Mouse (Mus musculus): Measurements from ENCODE around the gene Abca7. TPM values are rescaled to one million over a fixed set of nuclear protein-coding genes. Genes with fewer than 3 reads are reported as not detected.
A peak's percentile ranks its signal among the peaks of the same experiment; 100 is the strongest.
"Not testable (repeated sequence)": the region's sequence is repeated elsewhere in the genome, so short reads cannot be mapped to it uniquely, and the experiment has no call there.

The Abca7 gene
- total RNA-seq, 2 experiments from 2014 or later, result 7.2 to 8.1 TPM

DNA sequence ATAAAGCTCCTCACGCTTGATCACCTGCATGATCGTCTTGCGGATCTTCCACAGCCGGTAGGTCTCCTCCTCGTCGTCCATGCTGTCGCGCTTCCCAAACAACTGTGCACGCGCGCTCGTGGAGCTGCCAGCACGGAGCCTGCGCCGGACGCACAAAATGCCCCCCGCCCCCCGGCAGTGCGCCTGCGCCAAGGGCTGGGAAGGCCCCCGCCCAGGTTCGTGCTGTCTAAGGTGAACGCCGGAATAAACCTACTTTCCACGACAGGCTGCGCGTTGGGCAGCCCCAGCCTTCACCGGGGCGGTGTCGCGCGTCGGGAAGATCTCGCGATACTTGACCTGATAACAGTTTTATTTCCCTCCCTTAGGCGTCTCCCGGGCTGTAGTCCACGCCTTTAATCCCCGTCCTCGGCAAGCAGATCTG lies 43.3 kb downstream of the Abca7 start, which contains the start of gene Polr2e:
Gene Polr2e (minus strand): TSS at position 237 of the 421 bp plus-strand sequence.
- DNase-seq, result peak; percentile 97
- intact Hi-C loops (cut with DNase I), result loop anchor here (5.0 kb wide), 1 partner anchor 47 kb away; no protein-coding TSS in a partner anchor

DNA sequence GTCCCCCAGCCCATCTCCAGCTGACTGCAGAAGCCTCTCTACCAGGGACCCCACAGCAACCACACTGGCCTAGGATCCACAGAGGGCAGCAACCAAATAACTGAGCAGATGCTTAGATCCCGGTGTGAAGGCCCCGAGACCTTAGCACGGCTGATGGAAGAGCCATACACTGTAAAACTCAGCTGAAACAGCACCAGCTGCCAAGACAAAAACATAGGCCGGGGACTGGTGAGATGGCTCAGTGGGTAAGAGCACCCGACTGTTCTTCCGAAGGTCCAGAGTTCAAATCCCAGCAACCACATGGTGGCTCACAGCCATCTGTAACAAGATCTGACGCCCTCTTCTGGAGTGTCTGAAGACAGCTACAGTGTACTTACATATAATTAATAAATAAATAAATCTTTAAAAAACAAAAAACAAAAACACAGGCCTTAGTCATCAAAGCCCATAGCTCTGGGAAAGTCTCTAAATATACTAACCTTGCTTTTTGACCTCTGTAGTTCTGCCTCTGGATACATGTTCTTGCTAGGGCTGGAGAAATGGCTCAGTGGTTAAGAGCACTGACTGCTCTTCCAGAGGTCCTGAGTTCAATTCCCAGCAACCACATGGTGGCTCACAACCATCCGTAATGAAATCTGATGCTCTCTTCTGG lies 45.2 kb downstream of the Abca7 start:
- intact Hi-C loops (cut with DNase I); DNase-seq: not testable (repeated sequence)

DNA sequence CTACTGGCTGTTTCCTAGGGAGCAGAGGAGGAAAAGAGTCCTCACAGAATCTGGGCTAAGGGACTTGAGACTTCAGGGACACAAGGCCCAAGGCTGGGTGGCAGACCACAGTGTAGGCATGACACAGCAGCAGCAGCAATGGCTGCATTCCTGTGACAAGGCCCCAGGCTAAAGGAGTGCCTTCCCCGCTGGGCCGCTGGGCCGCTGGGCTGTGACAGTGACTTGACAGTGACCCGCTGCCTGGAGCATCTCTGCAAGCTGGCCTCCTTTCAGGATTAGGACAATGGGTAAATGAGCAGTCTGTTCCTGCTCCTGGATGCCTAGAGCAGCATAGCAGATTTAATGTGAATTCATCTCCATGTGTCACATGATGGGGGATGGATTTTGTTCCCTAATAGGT lies 47.8 kb downstream of the Abca7 start:
- DNase-seq, result no peak
- intact Hi-C loops (cut with DNase I), result no loop called here

DNA sequence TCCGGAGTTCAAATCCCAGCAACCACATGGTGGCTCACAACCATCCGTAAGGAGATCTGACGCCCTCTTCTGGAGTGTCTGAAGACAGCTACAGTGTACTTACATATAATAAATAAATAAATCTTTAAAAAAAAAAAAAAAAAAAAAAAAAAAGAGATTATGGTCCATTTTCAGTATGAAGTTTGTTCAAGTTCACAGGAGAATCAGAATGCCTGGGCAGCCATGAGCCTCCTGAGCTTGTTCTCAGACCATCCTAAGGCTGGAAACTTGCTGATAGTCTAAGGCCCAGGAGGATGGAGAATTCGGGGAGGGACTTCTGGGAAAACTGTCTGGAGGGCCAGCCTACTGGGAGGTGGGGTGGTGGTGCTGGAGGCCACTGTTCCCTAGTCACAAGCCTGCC lies 49.1 kb downstream of the Abca7 start:
- DNase-seq; intact Hi-C loops (cut with DNase I): not testable (repeated sequence)

DNA sequence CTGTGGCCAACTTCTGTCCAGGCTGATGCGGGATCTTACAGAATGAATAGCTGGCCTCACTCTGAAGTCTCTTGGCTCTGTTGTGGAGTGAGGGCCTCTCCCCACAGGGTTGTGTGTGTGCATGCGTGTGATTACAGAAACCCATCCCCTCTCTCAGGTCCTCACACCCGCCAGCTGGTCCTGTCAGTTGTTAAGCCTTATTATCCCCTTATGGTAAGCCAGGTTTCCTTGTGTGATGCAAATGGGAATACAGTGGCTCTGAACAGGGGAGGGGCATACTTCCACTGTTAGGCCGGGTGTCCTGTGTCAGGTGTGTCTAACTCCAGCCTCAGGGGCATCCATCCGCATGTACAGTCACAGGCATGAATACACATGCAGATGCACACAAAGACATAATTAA lies 49.5 kb downstream of the Abca7 start:
- intact Hi-C loops (cut with DNase I), result no loop called here
- DNase-seq, result no peak

DNA sequence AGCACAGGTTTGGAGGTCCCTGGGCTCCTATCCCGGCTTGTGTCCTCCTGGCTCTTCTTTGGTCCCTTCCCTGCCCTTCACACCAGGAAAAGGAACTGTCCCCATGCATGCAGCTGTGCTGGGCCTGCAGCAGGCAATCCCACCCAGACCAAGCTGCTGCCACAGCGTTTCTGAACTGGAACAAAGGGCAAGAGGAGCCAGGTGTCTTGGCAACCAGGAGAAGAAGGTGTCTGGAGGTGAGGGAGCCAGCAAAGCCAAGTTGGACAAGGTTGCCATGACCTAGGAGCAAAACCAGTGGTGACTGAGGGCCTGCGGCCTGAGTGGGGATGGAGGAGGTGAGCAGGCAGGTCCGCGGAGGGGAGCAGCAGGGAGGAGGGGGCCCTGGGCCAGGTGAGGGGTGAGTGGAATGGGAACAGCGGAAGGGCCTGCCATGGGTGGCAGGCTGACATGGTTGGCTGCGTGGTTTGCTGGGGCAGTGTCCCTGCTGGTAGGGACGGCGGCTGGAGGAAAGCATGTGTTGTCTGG lies 50.8 kb downstream of the Abca7 start, which contains the start of gene Gpx4:
Gene Gpx4 (plus strand): TSS at position 126 of the 525 bp plus-strand sequence.
- intact Hi-C loops (cut with DNase I), result no loop called here
- DNase-seq, result no peak

DNA sequence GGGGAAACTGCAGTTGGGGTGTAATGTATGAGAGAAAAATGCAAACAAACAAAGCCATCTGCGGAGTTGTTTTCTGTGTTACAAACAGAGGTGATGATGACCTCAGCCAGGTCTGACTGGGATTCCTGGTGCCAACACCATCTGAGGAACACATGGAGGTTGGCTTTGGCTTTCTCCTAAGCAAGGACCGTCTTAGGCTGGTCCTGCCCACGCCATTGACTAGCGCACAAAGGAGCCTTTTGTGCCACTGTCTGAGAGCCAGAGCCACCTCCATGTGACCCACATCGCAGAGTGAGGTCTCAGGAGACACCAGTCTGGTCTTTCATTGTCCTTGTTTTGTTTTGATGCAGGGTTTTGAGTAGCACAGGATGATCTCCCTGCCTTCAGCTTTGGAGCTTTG lies 52.1 kb downstream of the Abca7 start:
- intact Hi-C loops (cut with DNase I), result no loop called here
- DNase-seq, result no peak

DNA sequence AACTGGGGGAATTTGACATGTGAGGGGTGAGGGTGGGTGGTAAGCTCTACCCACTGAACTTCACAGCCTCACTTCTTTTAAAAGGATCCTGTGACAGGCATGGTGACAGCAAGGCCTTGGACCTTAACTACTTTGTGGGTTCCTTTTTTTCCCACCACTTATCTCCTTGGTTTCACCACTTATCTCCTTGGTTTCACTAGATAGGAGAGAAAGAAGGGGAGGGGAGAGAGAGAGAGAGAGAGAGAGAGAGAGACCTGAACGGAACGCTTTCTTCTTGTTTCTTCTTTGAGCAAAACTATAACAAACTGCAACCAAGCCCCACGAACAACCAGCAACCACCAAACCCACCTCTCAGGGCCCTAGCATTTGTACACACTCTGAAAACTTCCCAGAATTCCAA lies 52.5 kb downstream of the Abca7 start:
- DNase-seq, result no peak
- intact Hi-C loops (cut with DNase I), result no loop called here

DNA sequence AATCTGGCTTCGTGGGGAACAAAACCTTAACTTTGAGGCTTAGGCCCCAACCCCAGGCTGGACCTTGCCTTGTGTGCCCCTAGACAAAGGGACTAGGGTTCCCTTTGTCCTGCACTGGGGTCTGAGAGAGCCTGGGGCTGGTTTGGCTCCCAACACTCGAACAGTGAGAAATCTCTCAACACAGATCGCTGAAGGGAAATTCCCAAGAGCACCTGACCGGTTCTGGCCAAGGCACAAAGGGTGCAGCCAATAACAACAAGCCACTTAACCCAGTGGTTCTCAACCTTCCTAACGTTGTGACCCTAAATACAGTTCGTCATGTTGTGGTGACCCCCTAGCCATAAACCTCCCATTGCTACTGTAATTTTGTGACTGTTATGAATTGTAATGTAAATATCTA lies 54.0 kb downstream of the Abca7 start:
- DNase-seq, result no peak

DNA sequence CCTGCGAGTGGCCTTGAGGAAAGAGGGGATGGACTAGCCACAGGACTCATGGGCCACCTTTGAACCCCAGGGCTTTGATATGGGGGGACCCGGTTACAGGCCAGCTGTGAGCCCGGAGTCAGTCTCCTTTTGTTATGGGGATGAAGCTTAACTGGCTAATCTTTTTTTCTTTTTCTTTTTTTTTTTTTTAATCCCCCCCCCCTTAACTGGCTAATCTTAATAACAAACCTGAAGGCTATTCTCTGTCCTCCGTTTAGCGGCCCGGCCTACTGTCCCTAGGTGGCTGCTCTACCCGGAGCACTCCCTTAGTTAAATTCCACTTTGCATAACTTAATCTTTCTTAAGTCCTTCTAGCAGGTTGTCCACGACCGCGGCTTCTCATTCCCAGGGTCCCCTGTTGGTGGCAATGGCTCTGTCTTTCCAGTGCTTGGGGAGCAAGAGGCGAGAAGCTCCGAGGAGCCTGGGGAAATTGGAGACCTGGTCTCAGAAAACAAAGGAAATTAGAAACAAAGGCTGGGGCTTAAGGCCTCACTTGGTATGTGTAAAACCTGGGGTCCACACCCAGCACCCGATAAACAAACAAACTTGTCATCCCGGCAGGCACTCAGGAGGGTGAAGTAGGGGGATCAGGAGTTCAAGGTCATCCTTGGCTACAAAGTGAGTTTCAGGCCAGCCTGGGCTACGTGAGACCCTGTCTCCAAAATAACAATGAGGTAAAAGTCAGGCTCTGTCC lies 54.8 kb downstream of the Abca7 start:
- no peak for DNase-seq
- intact Hi-C loops (cut with DNase I), result no loop called here

More for the DNA sequence above, 54.0 kb downstream of the Abca7 start:
- intact Hi-C loops (cut with DNase I), result no loop called here

DNA sequence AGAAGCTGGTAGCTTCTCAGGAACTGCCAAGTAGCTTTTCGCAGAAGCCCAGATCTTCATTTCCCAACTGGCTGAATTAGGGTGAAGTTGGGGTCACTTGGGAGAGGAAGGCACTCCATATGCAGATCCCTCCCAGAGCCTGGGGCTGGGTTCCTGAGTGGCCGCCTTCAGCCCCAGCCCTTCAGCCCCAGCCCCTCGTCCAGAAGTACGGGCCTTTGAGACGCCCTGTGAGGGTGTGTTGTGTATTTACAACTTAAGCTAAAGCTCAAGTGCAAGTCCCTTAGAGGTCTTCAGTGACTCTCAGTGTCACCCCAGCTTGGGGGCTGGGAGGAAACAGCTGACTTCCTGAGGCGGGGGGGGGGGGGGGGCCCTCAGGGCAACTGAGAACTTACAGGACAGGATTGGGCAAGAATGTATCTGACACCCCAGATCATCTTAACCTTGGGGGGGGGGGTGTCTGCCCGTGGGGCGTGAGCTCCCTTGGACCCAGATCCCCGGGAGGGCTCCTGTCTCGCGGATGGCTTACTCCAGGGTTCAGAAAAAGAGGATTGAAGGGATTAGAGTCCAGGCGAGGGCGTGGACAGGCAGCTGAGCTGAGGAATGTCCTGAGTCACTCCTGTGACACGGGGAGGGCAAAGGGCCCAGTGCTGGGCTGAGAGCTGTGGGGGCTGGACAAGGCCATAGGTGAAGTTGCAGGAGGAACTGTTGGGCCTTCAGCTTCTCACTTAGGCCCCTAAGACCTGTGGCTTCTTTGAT lies 55.5 kb downstream of the Abca7 start:
- intact Hi-C loops (cut with DNase I), result no loop called here
- no peak for DNase-seq

DNA sequence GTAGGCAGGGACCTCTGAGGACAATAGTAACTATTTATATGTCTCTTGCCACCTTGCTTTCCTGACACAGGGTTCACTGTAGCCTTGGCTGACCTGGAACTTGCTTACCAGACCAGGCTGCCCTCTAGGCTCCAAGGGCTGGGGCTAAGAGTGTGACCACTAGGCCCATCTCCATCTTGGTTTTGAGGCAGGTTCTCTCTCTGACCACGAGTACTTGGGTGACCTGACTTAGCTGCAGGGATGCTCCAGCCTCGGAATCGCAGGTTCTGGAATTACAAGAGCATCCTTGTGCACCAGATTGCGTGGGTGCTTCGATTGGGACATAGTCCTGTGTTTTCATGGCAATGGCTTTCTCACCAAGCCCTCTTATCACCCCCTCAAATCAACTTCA lies 56.1 kb downstream of the Abca7 start:
- intact Hi-C loops (cut with DNase I), result no loop called here
- no peak for DNase-seq

DNA sequence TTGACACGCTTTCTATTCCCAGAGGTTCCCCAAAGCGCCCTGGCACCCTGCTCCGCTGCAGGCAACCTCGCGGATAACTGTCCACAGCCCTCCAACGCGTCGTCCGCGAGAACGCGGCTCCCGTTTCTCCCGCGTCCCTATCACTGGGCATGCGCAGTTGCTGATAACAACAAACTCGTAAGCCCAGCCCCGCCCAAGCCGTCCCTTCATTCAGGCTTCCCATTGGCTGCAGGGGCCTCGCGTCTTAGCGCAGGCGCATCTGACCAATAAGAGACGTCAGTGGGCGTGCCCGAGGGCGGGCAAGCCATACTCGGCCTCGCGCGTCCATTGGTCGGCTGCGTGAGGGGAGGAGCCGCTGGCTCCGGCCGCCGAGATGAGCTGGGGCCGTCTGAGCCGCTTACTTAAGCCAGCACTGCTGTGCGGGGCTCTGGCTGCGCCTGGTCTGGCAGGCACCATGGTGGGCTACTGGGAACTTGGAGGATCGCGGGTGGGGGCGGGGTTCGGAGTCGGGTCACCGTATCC lies 57.0 kb downstream of the Abca7 start:
- intact Hi-C loops (cut with DNase I), result no loop called here
- peak; percentile 100 for DNase-seq

DNA sequence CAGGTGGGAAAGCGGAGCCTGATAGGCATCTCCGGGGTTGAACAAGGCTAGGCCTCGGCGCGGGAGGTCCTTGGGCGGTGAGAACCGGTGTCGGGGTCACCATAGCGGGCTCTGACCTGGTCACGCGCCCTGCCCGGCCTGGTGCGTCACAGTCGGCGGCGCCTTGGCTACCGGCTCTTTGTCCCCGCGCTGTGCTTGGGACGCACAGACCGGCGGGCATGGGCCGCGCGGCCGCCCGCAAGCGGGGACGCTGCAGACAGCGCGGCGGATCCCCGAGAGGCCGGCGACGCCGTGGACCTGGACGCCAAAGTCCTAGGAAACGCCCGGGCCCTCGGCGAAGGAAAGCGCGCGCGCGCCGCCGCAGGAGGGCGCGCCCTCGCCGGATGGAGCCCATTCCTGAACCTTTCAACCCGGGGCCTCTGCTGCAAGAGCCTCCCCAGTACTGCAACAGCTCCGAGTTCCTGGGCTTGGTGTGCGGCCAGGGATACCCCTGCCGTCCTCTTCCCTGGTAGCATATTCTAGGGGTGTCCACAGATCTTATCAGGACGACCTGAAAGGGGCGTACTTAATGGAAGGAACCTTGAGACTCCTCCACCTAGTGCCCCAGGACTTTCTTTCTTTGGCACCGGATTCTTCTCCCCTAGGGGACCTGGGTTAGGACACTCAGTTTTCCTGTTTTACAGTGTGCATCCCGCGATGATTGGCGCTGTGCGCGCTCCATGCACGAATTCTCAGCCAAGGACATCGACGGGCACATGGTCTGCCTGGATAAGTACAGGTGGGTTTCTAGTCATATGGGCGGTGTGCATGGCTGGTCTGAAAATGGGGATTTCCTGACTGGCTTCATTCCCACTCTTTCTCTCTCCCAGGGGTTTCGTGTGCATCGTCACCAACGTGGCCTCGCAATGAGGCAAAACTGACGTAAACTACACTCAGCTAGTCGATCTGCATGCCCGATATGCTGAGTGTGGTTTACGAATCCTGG lies 57.8 kb downstream of the Abca7 start:
- intact Hi-C loops (cut with DNase I), result no loop called here

DNA sequence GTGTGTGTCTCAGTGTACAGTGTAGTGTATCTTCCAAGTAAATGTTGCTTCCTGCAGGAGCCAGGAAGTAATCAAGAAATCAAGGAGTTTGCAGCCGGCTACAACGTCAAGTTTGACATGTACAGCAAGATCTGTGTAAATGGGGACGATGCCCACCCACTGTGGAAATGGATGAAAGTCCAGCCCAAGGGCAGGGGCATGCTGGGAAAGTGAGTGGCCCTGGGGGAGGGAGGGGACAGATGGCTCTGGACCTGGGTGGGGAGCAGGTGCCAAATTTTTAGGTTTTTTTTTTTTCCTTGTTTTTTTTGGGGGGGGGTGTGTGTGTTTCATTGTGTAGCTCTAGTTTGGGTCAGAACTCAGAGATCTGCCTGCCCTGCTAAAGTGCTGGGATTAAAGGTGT lies 58.6 kb downstream of the Abca7 start:
- intact Hi-C loops (cut with DNase I); DNase-seq: not testable (repeated sequence)

More for the DNA sequence above, 57.8 kb downstream of the Abca7 start:
- peak; percentile 54 for DNase-seq

DNA sequence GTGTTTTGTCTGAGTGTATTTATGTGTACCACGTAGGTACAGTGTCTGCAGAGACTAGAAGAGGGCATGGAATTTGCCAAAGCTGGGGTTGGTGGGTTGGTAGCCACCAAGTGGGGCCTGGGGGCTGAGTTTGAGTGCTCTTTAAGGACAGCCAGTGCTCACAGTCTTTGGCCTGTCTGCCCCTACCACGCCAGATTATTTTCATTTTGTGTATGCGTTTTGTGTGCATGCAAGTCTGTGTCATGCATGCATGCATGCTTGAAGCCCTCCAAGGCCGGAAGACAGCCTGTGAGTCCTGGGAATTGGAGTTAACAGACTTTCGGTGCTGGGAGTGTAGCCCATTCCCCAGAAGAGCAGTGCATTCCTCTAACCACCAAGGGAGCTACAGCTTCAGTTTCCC lies 59.1 kb downstream of the Abca7 start:
- DNase-seq, result no peak
- intact Hi-C loops (cut with DNase I), result no loop called here

DNA sequence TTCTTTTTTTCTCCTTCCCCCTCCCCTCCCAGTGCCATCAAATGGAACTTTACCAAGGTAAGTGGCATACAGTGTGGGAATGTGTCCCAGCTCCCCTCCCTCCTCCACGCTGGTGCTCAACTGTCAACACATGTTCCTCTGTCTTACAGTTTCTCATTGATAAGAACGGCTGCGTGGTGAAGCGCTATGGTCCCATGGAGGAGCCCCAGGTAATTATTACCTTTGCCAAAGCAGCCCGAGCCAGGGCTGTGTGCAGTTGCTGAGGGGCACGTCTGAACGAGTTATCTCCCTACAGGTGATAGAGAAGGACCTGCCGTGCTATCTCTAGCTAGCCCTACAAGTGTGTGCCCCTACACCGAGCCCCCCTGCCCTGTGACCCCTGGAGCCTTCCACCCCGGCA lies 59.6 kb downstream of the Abca7 start:
- intact Hi-C loops (cut with DNase I), result no loop called here
- no peak for DNase-seq

DNA sequence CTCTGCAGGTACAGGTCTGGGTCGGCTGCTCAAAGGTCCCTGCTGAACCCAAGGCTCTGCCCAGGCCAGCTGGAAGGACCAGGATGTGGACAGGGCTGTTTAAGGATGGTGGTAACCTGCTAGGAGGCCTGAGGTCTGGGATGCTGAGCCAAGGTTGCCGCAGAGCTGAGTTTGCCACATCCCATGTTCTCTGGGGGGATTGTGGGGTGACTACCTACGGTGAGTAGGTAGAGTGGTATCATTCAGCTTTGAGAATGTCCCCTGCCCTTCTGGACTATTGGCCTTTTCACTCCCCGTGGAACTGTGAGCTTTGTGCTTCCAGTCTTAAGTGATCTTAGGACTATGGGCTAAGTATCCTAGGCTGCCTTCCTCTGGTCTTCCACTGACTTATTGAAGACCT lies 60.2 kb downstream of the Abca7 start:
- DNase-seq, result no peak
- intact Hi-C loops (cut with DNase I), result no loop called here

DNA sequence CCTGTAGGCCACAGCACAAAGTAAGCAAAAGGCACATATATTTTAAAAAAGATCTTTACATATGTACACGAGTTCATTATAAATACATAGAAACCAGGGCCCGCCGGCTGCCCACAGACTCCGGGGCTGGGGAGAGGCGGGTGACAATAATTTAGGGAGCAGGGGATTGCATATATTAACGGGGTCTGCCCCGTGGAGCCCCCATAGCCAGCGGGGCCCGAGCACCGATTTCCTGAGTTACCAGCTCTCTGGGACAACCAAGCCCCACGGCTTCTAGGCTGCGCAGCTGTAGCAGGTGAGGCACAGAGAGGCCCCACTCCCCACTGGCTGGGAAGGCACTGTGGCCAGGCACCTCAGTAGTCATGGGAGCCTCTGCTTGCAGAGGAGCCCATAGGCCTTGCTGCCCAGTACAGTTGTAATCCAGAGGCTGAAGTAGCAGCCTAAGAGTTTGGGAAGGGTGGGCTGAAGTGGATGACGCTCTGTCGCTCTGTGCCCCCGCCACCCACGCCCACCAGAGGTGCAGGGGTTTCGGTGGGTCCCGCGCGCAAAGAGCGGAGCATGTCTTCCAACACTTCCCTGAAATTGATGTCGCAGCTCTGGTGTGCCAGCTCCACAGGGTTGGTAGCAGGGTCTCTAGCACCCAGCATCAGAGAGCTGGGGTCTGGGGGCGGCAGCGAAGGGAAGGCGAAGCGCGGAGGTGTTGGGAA lies 60.8 kb downstream of the Abca7 start:
- intact Hi-C loops (cut with DNase I), result no loop called here

More for the DNA sequence above, 60.8 kb downstream of the Abca7 start:
- no peak for DNase-seq

Measured in left cerebral cortex, postnatal 4 days (tissue).